In the genomic region with DNA sequence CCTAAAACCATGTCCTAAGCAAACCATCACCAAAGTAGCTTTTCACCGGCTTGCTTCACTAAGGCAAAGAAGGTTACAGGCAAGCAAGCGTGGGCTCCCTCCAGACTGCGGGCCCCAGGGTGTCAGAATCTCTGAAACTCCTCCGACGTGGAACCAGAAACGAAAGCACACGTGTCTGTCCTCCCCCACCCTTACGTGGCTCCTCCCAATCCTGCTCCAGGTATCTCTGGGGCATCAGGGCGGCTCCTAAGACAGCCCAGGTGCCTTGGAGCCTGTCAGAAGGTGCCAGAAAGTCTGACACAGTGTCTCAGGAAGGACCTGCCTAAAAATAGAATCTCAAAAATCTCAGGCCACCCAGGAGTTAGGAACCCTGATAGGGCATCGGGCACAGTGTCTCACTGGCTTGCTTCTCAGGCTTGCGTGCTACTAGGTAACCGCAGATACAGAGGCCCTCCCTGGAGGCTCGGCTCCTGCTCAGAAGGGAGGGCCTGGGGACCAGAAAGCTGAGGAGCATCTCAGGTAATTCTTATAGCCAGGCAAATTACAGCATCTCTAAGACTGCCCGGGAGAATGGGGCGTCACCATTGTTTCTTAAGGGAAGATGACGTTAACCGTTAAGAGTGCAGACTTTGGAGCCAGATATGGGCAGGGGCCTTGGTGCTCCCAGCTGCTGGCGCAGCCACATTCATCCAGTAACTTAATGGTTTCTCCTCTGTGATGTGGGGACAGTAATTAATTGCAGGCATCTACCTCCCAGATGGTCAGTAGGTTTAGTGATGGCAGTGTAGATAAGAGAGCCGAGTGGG, we compare ENCODE assay signal across 19 mouse cellular contexts. TPM values are rescaled to one million over a fixed set of nuclear protein-coding genes. Genes with fewer than 3 reads are reported as not detected.
DNase-seq lines count a peak whose midpoint lies in the region; ATAC-seq lines count a peak whose summit lies in the region.
"Had no signal": no experiment of that assay in that cellular context is flagged by ENCODE, and none has a peak within 500 bp of the region (broad histone marks: within the 10 kb centered on the region; RNA-seq: fewer than 3 reads in every experiment).

No protein-coding gene starts in this region.

- H3K9me3 ChIP-seq in heart, embryonic 10.5 days = no peaks in the 10 kb centered on the region
- H3K9me3 ChIP-seq in hindbrain, embryonic 12.5 days (replicated peaks) = no peaks in the 10 kb centered on the region
- H3K9me3 ChIP-seq in hindbrain, embryonic 16.5 days (ENCODE audit: control insufficient read depth, low read length) = no peaks in the 10 kb centered on the region
- H3K9me3 ChIP-seq in limb, embryonic 10.5 days (replicated peaks) = no peaks in the 10 kb centered on the region
- H3K9me3 ChIP-seq: megakaryocyte, embryonic 14.5 days; midbrain, embryonic 15.5 days had no signal

- ATAC-seq in hindbrain, embryonic 12.5 days (ENCODE audit: low FRiP score) = no peak
- no peak for ATAC-seq in hindbrain, embryonic 16.5 days
- ATAC-seq: hindbrain, postnatal 0 days; liver, postnatal 0 days; midbrain, embryonic 15.5 days had no signal

- H3K4me1 ChIP-seq in heart, embryonic 10.5 days = peaks cover 52% of the 10 kb centered on the region
- peaks cover 6% of the 10 kb centered on the region for H3K4me1 ChIP-seq in hindbrain, embryonic 12.5 days
- H3K4me1 ChIP-seq in hindbrain, embryonic 16.5 days (ENCODE audit: control insufficient read depth, insufficient read depth, low read depth, low read length) = no peaks in the 10 kb centered on the region
- peaks cover 17% of the 10 kb centered on the region for H3K4me1 ChIP-seq in limb, embryonic 10.5 days

- H3K9ac ChIP-seq in hindbrain, embryonic 12.5 days = no peak overlapping the region
- no peak overlapping the region for H3K9ac ChIP-seq in hindbrain, embryonic 16.5 days (ENCODE audit: low read depth, low read length)
- H3K9ac ChIP-seq: liver, postnatal 0 days; midbrain, embryonic 15.5 days had no signal

- H3K27me3 ChIP-seq in heart, embryonic 10.5 days (ENCODE audit: insufficient read depth, poor library complexity, severe bottlenecking) = no peaks in the 10 kb centered on the region
- peaks cover 2% of the 10 kb centered on the region; the same call in 1 of the 2 replicates for H3K27me3 ChIP-seq in hindbrain, embryonic 12.5 days
- H3K27me3 ChIP-seq in hindbrain, embryonic 16.5 days (replicated peaks; ENCODE audit: control insufficient read depth, insufficient read depth, low read length) = no peaks in the 10 kb centered on the region
- no peaks in the 10 kb centered on the region for H3K27me3 ChIP-seq in limb, embryonic 10.5 days (ENCODE audit: low read depth, poor library complexity, severe bottlenecking)
- H3K27me3 ChIP-seq: midbrain, embryonic 15.5 days had no signal

- WGBS in heart, embryonic 10.5 days = 37% methylated on average over 19 of the region's 19 CpGs
- 74% methylated on average over 19 of the region's 19 CpGs for WGBS in hindbrain, embryonic 12.5 days
- WGBS in hindbrain, embryonic 16.5 days = 73% methylated on average over 19 of the region's 19 CpGs
- 60% methylated on average over 19 of the region's 19 CpGs for WGBS in limb, embryonic 10.5 days

- no peak overlapping the region for H3K4me2 ChIP-seq in hindbrain, embryonic 12.5 days (replicated peaks)
- no peak overlapping the region for H3K4me2 ChIP-seq in hindbrain, embryonic 16.5 days (ENCODE audit: low read length)
- H3K4me2 ChIP-seq: midbrain, embryonic 15.5 days had no signal

- H3K36me3 ChIP-seq in heart, embryonic 10.5 days = no peaks in the 10 kb centered on the region
- H3K36me3 ChIP-seq in hindbrain, embryonic 12.5 days = no peaks in the 10 kb centered on the region
- no peaks in the 10 kb centered on the region for H3K36me3 ChIP-seq in hindbrain, embryonic 16.5 days (ENCODE audit: control insufficient read depth, insufficient read depth, low read length)
- no peaks in the 10 kb centered on the region for H3K36me3 ChIP-seq in limb, embryonic 10.5 days
- H3K36me3 ChIP-seq: midbrain, embryonic 15.5 days had no signal

- H3K4me3 ChIP-seq in heart, embryonic 10.5 days = peak overlapping the region; percentile 33; the same call in 1 of the 2 replicates
- H3K4me3 ChIP-seq in hindbrain, embryonic 12.5 days = no peak overlapping the region
- no peak overlapping the region for H3K4me3 ChIP-seq in hindbrain, embryonic 16.5 days (ENCODE audit: low read length)
- H3K4me3 ChIP-seq in limb, embryonic 10.5 days = no peak overlapping the region
- H3K4me3 ChIP-seq: gastrocnemius, adult 2 months; megakaryocyte, embryonic 14.5 days; midbrain, embryonic 15.5 days had no signal

- H3K27ac ChIP-seq in heart, embryonic 10.5 days = peak overlapping the region; percentile 11
- H3K27ac ChIP-seq in hindbrain, embryonic 12.5 days = 0 out of 2 replicates have a peak overlapping the region, but pooled peaks have one; percentile 3
- no peak overlapping the region for H3K27ac ChIP-seq in hindbrain, embryonic 16.5 days (ENCODE audit: low read depth, low read length)
- H3K27ac ChIP-seq in limb, embryonic 10.5 days = 0 out of 2 replicates have a peak overlapping the region, but pooled peaks have one; percentile 27
- H3K27ac ChIP-seq: hindbrain, postnatal 0 days; midbrain, embryonic 15.5 days had no signal

- intact Hi-C loops in heart, postnatal 14 days (cut with DNase I) = no loop called here

- DNase-seq in heart, embryonic 10.5 days (ENCODE audit: low spot score) = peak; percentile 76
- no peak for DNase-seq in heart, postnatal 14 days
- DNase-seq in MN1 (ENCODE audit: low spot score) = peak; percentile 24
- DNase-seq in limb, embryonic 10.5 days (ENCODE audit: low spot score) = no peak
- no peak for DNase-seq in kidney, postnatal 10 days
- no peak for DNase-seq in spleen, postnatal 36 days (ENCODE audit: low spot score in 2 of 2)
- DNase-seq: adrenal gland, postnatal 10 days; cerebellum, adult 11 months; cerebellum, postnatal 14 days; gastrocnemius, adult 2 months; heart, adult 18-20 months; kidney, adult 9 months; kidney, postnatal 4 days; liver, postnatal 0 days had no signal

RNA-seq across cellular contexts. Expression of a gene that starts 33.2 kb away (rescaled TPM):
- 27.7 and 28.7 TPM in 2 replicates for polyA plus RNA-seq in heart, embryonic 10.5 days (2016; fragmentation: Nextera tagmentation; extraction: Ambion mirVana)
- total RNA-seq in heart, postnatal 14 days (2021) = 10 to 100 TPM; 37.0 to 40.7 TPM
- 76.2 and 78.4 TPM in 2 replicates for polyA plus RNA-seq in hindbrain, embryonic 12.5 days (2016; fragmentation: Nextera tagmentation; extraction: Ambion mirVana)
- 18.9 and 27.8 TPM in 2 replicates for polyA plus RNA-seq in hindbrain, embryonic 16.5 days (2015; fragmentation: Nextera tagmentation; extraction: Ambion mirVana)
- 28.6 and 32.4 TPM in 2 replicates for polyA plus RNA-seq in limb, embryonic 10.5 days (2016; fragmentation: Nextera tagmentation; extraction: Ambion mirVana)

Comparison
In these comparisons a context has a peak if more than half of its experiments do, and no peak if none do; other contexts are left out.
1. DNase-seq: peak in heart, embryonic 10.5 days (single experiment) and MN1 (single experiment); none in heart, postnatal 14 days (0 of 2), limb, embryonic 10.5 days (single experiment), kidney, postnatal 10 days (single experiment) and spleen, postnatal 36 days (0 of 2).